Mouse (Mus musculus) E14TG2a.4 (cell line): ENCODE measurements around the gene Ddx42.

Experiments
- H3K27me3 ChIP-seq: 2 replicates; pipeline ENCODE4 v1.6.1; 2014; ENCODE audit warnings: low read length, control low read depth; ENCODE audit not compliant: insufficient read depth
- H3K36me3 ChIP-seq: 2 replicates; pipeline ENCODE4 v1.6.1; 2014; ENCODE audit warnings: low read length, control low read depth; ENCODE audit not compliant: insufficient read depth
- H3K4me1 ChIP-seq: replicated peaks from 2 replicates; pipeline ENCODE4 v1.6.1; 2014; ENCODE audit warnings: low read depth, low read length, control low read depth
- H3K4me3 ChIP-seq: replicated peaks from 2 replicates; pipeline ENCODE4 v1.5.1; 2014; ENCODE audit warnings: mild to moderate bottlenecking, low read length
- H3K9me3 ChIP-seq: 2 replicates; pipeline ENCODE4 v1.6.1; 2014; ENCODE audit warnings: low read length, control low read depth
- CTCF ChIP-seq: conservative IDR thresholded peaks from 2 replicates; pipeline ENCODE4 v1.5.1; 2014; ENCODE audit warnings: low read length
- NANOG ChIP-seq: IDR thresholded peaks from 2 replicates; pipeline ENCODE4 v1.6.1; 2014; ENCODE audit warnings: borderline replicate concordance, low read length, mixed read lengths
- POU5F1 ChIP-seq: IDR thresholded peaks from 2 replicates; pipeline ENCODE4 v1.6.1; 2014; ENCODE audit warnings: low read length, borderline replicate concordance

Ddx42 gene

GRCm38 (mm10) chr11:106255685-106256451, 39.1 kb downstream of the Ddx42 start, which contains the start of the genes Ftsj3 and Psmc5:
Gene Ftsj3, minus strand, starts transcription at chr11:106256079.
Gene Psmc5, plus strand, starts transcription at chr11:106256154.
- H3K4me1 ChIP-seq: peaks cover 69% of the 10 kb centered on the region
- peak within 1 kb of the TSS; percentile 98 for H3K4me3 ChIP-seq
- peaks cover 75% of the 10 kb centered on the region for H3K36me3 ChIP-seq
- no peaks in the 10 kb centered on the region for H3K27me3 ChIP-seq
- no peaks in the 10 kb centered on the region for H3K9me3 ChIP-seq
- TF ChIP-seq CTCF: no peak
- no peak for TF ChIP-seq NANOG
- no peak for TF ChIP-seq POU5F1

- Histone ChIP-seq H3K36me3 (peaks cover 75% of the 10 kb centered on the region), H3K4me1 (peaks cover 79% of the 10 kb centered on the region), H3K4me3 (peak overlapping the region; percentile 98), H3K27me3 (no peaks in the 10 kb centered on the region), H3K9me3 (no peaks in the 10 kb centered on the region)
- no peak for TF ChIP-seq CTCF
- TF ChIP-seq NANOG: no peak
- no peak for TF ChIP-seq POU5F1
These were observed 40.0 kb downstream of the Ddx42 start for GRCm38 (mm10) chr11:106256775-106257174.

- Histone ChIP-seq H3K9me3 (no peaks in the 10 kb centered on the region), H3K27me3 (no peaks in the 10 kb centered on the region)
- TF ChIP-seq POU5F1: no peak
- TF ChIP-seq NANOG: no peak
These were observed 44.2 kb downstream of the Ddx42 start for GRCm38 (mm10) chr11:106260826-106261450.

GRCm38 (mm10) chr11:106263963-106264362, 47.2 kb downstream of the Ddx42 start:
- Histone ChIP-seq H3K9me3 (no peaks in the 10 kb centered on the region), H3K4me3 (no peak overlapping the region), H3K36me3 (peaks cover 87% of the 10 kb centered on the region), H3K4me1 (peaks cover 86% of the 10 kb centered on the region), H3K27me3 (no peaks in the 10 kb centered on the region)
- TF ChIP-seq NANOG (no peak), POU5F1 (no peak), CTCF (no peak)

More at GRCm38 (mm10) chr11:106260826-106261450, 44.2 kb downstream of the Ddx42 start:
- Histone ChIP-seq H3K4me3 (no peak overlapping the region), H3K4me1 (peaks cover 82% of the 10 kb centered on the region), H3K36me3 (peaks cover 86% of the 10 kb centered on the region)

- Histone ChIP-seq H3K4me1 (peaks cover 87% of the 10 kb centered on the region), H3K9me3 (no peaks in the 10 kb centered on the region), H3K36me3 (peaks cover 80% of the 10 kb centered on the region), H3K4me3 (no peak overlapping the region), H3K27me3 (no peaks in the 10 kb centered on the region)
- TF ChIP-seq POU5F1 (no peak), CTCF (no peak), NANOG (no peak)
These were observed 48.3 kb downstream of the Ddx42 start for GRCm38 (mm10) chr11:106264988-106265387.

- Histone ChIP-seq H3K36me3 (peaks cover 84% of the 10 kb centered on the region), H3K27me3 (no peaks in the 10 kb centered on the region), H3K4me3 (no peak overlapping the region), H3K9me3 (no peaks in the 10 kb centered on the region), H3K4me1 (peaks cover 87% of the 10 kb centered on the region)
- TF ChIP-seq NANOG: no peak
- no peak for TF ChIP-seq CTCF
- no peak for TF ChIP-seq POU5F1
These were observed 48.8 kb downstream of the Ddx42 start for GRCm38 (mm10) chr11:106265570-106265969.

GRCm38 (mm10) chr11:106266431-106266830, 49.7 kb downstream of the Ddx42 start:
- TF ChIP-seq CTCF (no peak), POU5F1 (no peak), NANOG (no peak)
- Histone ChIP-seq H3K9me3 (no peaks in the 10 kb centered on the region), H3K27me3 (no peaks in the 10 kb centered on the region), H3K36me3 (peaks cover 77% of the 10 kb centered on the region), H3K4me3 (no peak overlapping the region), H3K4me1 (peaks cover 85% of the 10 kb centered on the region)

GRCm38 (mm10) chr11:106267311-106267852, 50.7 kb downstream of the Ddx42 start:
- Histone ChIP-seq H3K27me3 (no peaks in the 10 kb centered on the region), H3K9me3 (no peaks in the 10 kb centered on the region), H3K4me3 (peak overlapping the region; percentile 37), H3K4me1 (peaks cover 81% of the 10 kb centered on the region), H3K36me3 (peaks cover 67% of the 10 kb centered on the region)
- TF ChIP-seq POU5F1: no peak
- no peak for TF ChIP-seq NANOG
- no peak for TF ChIP-seq CTCF
